Mouse (Mus musculus): Measurements from ENCODE around the gene Ick. TPM values are rescaled to one million over a fixed set of nuclear protein-coding genes. Genes with fewer than 3 reads are reported as not detected.
"Not testable (repeated sequence)": the region's sequence is repeated elsewhere in the genome, so short reads cannot be mapped to it uniquely, and the experiment has no call there.

Ick gene
- total RNA-seq, 2 experiments from 2014 or later, result 14.9 to 15.3 TPM

GRCm38 (mm10) chr9:78139463-78139862, 30.5 kb downstream of the Ick start:
- no peak for DNase-seq (ENCODE audit: low spot score)
- intact Hi-C loops (cut with DNase I), result no loop called here

- intact Hi-C loops (cut with DNase I), result no loop called here
- DNase-seq (ENCODE audit: low spot score), result no peak
These were observed 37.1 kb downstream of the Ick start for GRCm38 (mm10) chr9:78146099-78146498.

DNA sequence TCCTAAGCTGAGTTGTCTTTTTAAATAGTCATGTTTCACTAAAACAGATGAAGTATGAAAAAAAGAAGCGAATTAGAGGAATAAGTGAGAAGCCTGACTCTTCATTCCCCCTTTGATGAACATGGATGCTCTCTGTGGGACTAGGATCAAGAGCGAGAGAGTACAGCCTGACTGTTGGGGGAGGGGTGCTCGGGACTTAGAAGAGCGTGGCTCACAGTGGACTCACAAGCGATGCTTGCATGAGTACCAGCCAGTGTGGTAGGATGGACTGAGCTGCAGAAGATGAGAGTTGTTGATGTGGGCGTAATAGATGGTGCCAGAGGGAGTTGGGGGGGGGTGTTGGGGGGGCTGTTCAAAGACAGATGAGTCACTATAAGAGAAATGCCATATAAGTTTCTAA, 37.6 kb downstream of the Ick start:
- intact Hi-C loops (cut with DNase I), result no loop called here
- no peak for DNase-seq (ENCODE audit: low spot score)

DNA sequence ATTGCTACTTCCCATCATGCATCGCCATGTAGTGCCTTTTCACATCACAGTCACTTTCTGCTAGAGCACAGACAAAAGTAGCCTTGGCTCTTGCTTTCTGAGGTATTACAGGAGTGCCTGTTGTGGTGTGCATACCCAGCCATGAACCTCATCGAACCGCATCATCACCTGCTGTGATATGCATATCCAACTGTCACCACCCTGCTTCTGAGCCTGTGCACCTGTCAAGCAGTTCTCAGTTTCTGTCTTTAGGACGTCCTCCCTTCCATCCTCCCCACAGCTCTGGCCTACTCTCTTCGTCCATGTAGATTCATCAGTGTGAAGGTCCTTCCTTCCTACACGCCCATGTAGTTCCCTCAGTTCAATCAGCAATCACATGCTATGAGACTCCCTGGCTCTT, 39.2 kb downstream of the Ick start:
- intact Hi-C loops (cut with DNase I), result no loop called here

GRCm38 (mm10) chr9:78149770-78150169, 40.8 kb downstream of the Ick start:
- DNase-seq (ENCODE audit: low spot score); intact Hi-C loops (cut with DNase I): not testable (repeated sequence)

More for the DNA sequence above, 39.2 kb downstream of the Ick start:
- no peak for DNase-seq (ENCODE audit: low spot score)

- intact Hi-C loops (cut with DNase I), result loop anchor here (2.0 kb wide), 1 partner anchor 42 kb away; no protein-coding TSS in a partner anchor
- no peak for DNase-seq (ENCODE audit: low spot score)
These were observed 45.4 kb downstream of the Ick start for GRCm38 (mm10) chr9:78154211-78154977.

- intact Hi-C loops (cut with DNase I), result no loop called here
- no peak for DNase-seq (ENCODE audit: low spot score)
These were observed 48.2 kb downstream of the Ick start for GRCm38 (mm10) chr9:78157221-78157620.

DNA sequence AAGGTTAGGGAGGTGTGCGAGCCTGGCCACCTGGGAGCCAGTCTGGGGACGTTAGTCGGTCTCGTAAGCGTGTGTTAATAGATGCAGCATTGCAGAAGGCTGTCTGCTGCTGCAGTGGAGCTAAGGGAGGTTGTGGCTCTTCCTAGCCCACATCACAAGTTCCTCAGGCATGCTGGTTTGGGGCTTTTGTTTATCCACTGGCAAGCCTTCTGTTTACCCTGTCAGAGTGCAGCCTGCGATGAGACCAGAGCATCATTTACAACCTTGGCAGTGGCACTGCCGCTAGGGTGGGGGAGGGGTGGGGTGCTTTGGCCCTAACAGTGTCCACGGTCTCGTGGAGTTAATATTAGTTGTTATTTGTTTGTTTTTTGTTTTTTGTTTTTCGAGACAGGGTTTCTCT, 54.3 kb downstream of the Ick start:
- DNase-seq (ENCODE audit: low spot score), result no peak
- intact Hi-C loops (cut with DNase I), result no loop called here

DNA sequence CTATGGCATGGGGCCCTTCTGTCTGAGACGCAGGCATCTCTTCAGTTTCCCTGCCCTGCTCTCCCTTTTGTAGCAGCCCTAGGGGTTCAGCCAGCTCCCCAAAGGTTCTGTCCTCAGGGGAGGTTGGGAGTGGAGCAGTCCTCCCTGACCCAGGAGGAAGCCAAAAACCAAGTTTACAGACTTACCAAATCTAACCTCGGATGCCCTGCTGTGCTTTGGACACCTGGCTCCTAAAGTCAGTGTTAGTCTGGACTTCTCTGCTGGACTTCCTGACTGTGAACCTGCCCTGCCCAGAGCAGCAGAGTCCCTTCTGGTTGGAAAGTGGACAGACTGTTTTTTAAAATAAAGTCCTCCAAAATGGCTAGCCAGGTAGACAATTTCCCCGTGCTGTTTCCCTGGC, 55.7 kb downstream of the Ick start:
- intact Hi-C loops (cut with DNase I), result no loop called here
- no peak for DNase-seq (ENCODE audit: low spot score)

DNA sequence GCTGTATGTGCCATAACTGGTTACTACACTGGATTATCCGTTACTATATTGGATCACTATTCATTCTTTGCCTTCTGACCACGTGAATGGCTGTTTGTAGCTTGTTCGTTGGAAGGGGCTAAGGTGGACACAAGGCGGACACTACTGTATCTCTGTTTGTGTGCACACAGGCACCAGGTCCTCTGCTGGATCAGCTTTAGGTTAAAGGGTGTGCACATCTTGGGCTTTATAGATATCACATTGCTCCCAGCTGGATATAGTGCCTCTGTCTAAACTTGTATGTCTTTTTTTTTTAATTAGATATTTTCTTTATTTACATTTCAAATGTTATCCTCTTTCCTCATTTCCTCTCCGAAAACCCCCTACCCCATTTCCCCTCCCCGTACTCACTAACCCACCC, 56.5 kb downstream of the Ick start:
- DNase-seq (ENCODE audit: low spot score), result no peak
- intact Hi-C loops (cut with DNase I), result no loop called here

- DNase-seq (ENCODE audit: low spot score), result no peak
- intact Hi-C loops (cut with DNase I), result no loop called here
These were observed 57.9 kb downstream of the Ick start for GRCm38 (mm10) chr9:78166694-78167452.

DNA sequence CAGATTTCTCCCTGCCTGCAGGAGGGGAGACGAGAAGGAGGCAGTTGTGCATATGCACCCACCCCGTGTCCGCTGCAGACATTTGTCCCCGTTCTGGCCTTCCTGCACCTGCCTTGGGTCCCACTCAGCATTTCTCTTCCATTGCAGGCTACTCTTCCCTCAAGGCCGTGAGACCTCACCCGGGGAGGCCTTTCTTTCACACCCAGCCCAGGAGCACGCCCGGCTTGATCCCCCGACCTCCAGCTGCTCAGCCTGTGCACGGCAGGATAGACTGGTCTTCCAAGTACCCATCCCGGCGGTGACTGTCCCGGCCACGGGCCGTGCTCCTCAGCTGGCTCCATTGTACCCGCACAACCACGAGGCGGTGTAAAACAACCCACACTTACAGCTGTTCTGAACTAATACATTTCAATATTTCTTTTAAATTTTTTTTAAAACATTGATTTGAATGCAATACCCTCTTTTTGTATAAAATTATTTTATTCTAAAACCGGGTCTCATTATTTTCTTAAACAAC, 58.5 kb downstream of the Ick start:
- DNase-seq (ENCODE audit: low spot score), result no peak
- intact Hi-C loops (cut with DNase I), result no loop called here

- no peak for DNase-seq (ENCODE audit: low spot score)
- intact Hi-C loops (cut with DNase I), result no loop called here
These were observed 59.9 kb downstream of the Ick start for GRCm38 (mm10) chr9:78168864-78169263.

GRCm38 (mm10) chr9:78174016-78174415, 65.0 kb downstream of the Ick start:
- intact Hi-C loops (cut with DNase I), result loop anchor here (10.0 kb wide), 1 partner anchor 419 kb away; the partner anchor contains the start of gene Gclc
- no peak for DNase-seq (ENCODE audit: low spot score)

- intact Hi-C loops (cut with DNase I), result loop anchor here (10.0 kb wide), 1 partner anchor 420 kb away; the partner anchor contains the start of gene Gclc
- DNase-seq (ENCODE audit: low spot score), result not testable (repeated sequence)
These were observed 65.9 kb downstream of the Ick start for GRCm38 (mm10) chr9:78174925-78175276.

- intact Hi-C loops (cut with DNase I), result loop anchor here (2.0 to 10.0 kb wide), 2 partner anchors 15 to 421 kb away; partner anchors contain the start of gene Gclc
- peak; percentile 88 for DNase-seq (ENCODE audit: low spot score)
These were observed 66.5 kb downstream of the Ick start for GRCm38 (mm10) chr9:78175277-78176200.

- DNase-seq (ENCODE audit: low spot score), result peak; percentile 28
- intact Hi-C loops (cut with DNase I), result loop anchor here (2.0 to 10.0 kb wide), 2 partner anchors 15 to 421 kb away; partner anchors contain the start of gene Gclc
These were observed 67.3 kb downstream of the Ick start for GRCm38 (mm10) chr9:78176201-78176727.

DNA sequence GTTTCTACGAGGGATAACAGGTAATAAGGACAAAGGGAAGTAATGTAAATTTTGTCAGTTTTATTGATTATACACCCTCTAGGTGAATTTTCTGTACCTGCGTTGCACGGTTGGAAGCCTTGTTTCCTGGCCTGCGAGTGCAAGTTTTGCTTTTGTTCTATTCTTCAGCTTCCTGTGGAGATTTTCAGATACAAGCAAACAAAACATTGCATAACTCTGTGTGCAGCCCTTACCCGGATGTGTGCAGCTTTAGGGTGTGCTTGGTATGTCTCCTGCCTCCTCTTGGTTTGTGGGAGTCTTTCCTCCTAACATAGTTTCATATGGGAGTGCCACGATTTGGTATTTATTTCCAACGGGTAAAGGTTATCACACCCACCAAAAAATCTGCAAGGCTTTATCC, 67.8 kb downstream of the Ick start:
- intact Hi-C loops (cut with DNase I), result loop anchor here (2.0 to 10.0 kb wide), 2 partner anchors 14 to 422 kb away; partner anchors contain the start of gene Gclc
- no peak for DNase-seq (ENCODE audit: low spot score)

DNA sequence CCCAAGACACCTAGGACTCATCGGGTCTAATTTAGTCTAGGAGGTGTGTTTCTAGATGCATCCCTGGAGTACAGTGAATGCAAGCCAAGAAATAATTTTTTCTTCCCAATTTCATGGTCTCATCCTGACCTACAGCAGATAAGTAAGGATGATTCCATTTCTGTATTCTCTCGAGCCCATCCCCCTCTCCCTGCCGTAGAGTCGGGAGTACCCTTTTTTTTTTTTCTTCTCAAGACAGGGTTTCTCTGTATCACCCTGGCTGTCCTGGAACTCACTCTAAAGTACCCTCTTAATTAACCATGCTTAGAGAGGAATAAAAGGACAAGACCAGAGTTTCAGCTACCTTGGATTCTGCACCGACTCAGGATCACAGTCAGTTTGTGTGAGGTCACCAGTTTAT, 69.2 kb downstream of the Ick start:
- intact Hi-C loops (cut with DNase I), result loop anchor here (10.0 kb wide), 1 partner anchor 423 kb away; the partner anchor contains the start of gene Gclc
- no peak for DNase-seq (ENCODE audit: low spot score)
